Comparison of ENCODE assay signal across 20 mouse cellular contexts in genomic region chr5:24477909-24478308, GRCm38 (mm10). TPM values are rescaled to one million over a fixed set of nuclear protein-coding genes. Genes with fewer than 3 reads are reported as not detected.
"Had no signal": no experiment of that assay in that cellular context is flagged by ENCODE, and none has a peak within 500 bp of the region (broad histone marks: within the 10 kb centered on the region; RNA-seq: fewer than 3 reads in every experiment).

No protein-coding gene starts in this region.

- H3K4me2 ChIP-seq: neural tube, embryonic 13.5 days; neural tube, embryonic 15.5 days; stomach, embryonic 15.5 days had no signal

- DNase-seq: retina, postnatal 1 day; right cerebral cortex, adult 18-20 months; right cerebral cortex, postnatal 14 days; right cerebral cortex, postnatal 25 days; right cerebral cortex, postnatal 4 days; spleen, adult 18-20 months; thymus, adult 18-20 months; thymus, adult 2 months; thymus, postnatal 14 days; thymus, postnatal 25 days; thymus, postnatal 36 days; thymus, postnatal 4 days had no signal

- H3K27me3 ChIP-seq: stomach, embryonic 15.5 days had no signal

- H3K4me3 ChIP-seq: neural tube, embryonic 13.5 days; neural tube, embryonic 15.5 days; stomach, embryonic 15.5 days had no signal

RNA-seq across cellular contexts. Expression of gene Gbx1, which starts 49.1 kb away (rescaled TPM):
- polyA plus RNA-seq: small intestine, adult 2 months; spleen, adult 2 months; stomach, embryonic 14.5 days; stomach, embryonic 16.5 days; thymus, postnatal 0 days had no signal
